Mouse (Mus musculus) forebrain, embryonic 14.5 days (tissue): ENCODE results near the gene Krt27. TPM values are rescaled to one million over a fixed set of nuclear protein-coding genes. Genes with fewer than 3 reads are reported as not detected.

ENCODE experiments used
- ATAC-seq: fragments of 200-750 bp; cut with Nextera tagmentation; 2 replicates; pipeline ENCODE4 v1.8.0; 2017; ENCODE audit warnings: mild to moderate bottlenecking, moderate library complexity
- DNase-seq: peaks from one replicate; pipeline ENCODE4 v3.0.0-alpha.2; 2015; ENCODE audit warnings: low spot score
- H3K27ac ChIP-seq: fragments of 300-500 bp; sonication (generic); 2 replicates; pipeline ENCODE4 v1.5.1; 2014; ENCODE audit warnings: low read depth, mild to moderate bottlenecking, control low read depth, low read length, moderate library complexity
- H3K27me3 ChIP-seq: fragments of 300-500 bp; sonication (generic); replicated peaks from 2 replicates; pipeline ENCODE4 v1.6.1; 2014; ENCODE audit warnings: low read length, control low read depth, mixed read lengths; ENCODE audit not compliant: control insufficient read depth, insufficient read depth
- H3K36me3 ChIP-seq: fragments of 300-500 bp; sonication (generic); 2 replicates; pipeline ENCODE4 v1.6.1; 2014; ENCODE audit warnings: low read length, control low read depth; ENCODE audit not compliant: control insufficient read depth, insufficient read depth
- H3K4me1 ChIP-seq: fragments of 300-500 bp; sonication (generic); 2 replicates; pipeline ENCODE4 v1.6.1; 2014; ENCODE audit warnings: antibody characterized with exemption, low read length, control low read depth; ENCODE audit not compliant: control insufficient read depth, insufficient read depth
- H3K4me2 ChIP-seq: fragments of 300-500 bp; sonication (generic); 2 replicates; pipeline ENCODE4 v1.6.1; 2014; ENCODE audit warnings: mild to moderate bottlenecking, control low read depth, low read length
- H3K4me3 ChIP-seq: fragments of 300-500 bp; sonication (generic); 2 replicates; pipeline ENCODE4 v1.5.1; 2014; ENCODE audit warnings: low read depth, low read length, control low read depth
- H3K9ac ChIP-seq: fragments of 300-500 bp; sonication (generic); 2 replicates; pipeline ENCODE4 v1.6.1; 2014; ENCODE audit warnings: mild to moderate bottlenecking, low read length, control low read depth, moderate library complexity
- H3K9me3 ChIP-seq: fragments of 300-500 bp; sonication (generic); replicated peaks from 2 replicates; pipeline ENCODE4 v1.6.1; 2016; ENCODE audit warnings: low read length, control low read depth, mixed read lengths; ENCODE audit not compliant: control insufficient read depth
- WGBS: fragments of 180-500 bp; shearing (Covaris S2); extraction: QIAGEN DNeasy Blood & Tissue Kit; methylation state at CpG from one replicate; pipeline ENCODE4 v1.1.7; 2014; 5-methylcytosine and 5-hydroxymethylcytosine counted together
- polyA plus RNA-seq: library from polyadenylated mRNA; unstranded; fragments of >200 nt; fragmentation: Nextera tagmentation; extraction: Ambion mirVana; gene quantifications from 2 replicates; pipeline ENCODE4 v1.2.1, GENCODE M21; 2014

Gene Krt27
- polyA plus RNA-seq = not detected in 2 replicates

GRCm38 (mm10) chr11:99351004-99351403 is at the start of gene Krt27:
Krt27 (minus strand) TSS chr11:99351104.
- Histone ChIP-seq H3K4me2 (no peak within 1 kb of the TSS), H3K9me3 (no peaks in the 10 kb centered on the region), H3K36me3 (no peaks in the 10 kb centered on the region), H3K27me3 (no peaks in the 10 kb centered on the region), H3K4me1 (no peaks in the 10 kb centered on the region), H3K27ac (no peak within 1 kb of the TSS), H3K4me3 (no peak within 1 kb of the TSS), H3K9ac (no peak within 1 kb of the TSS)
- WGBS = 82% methylated on average over 12 of the region's 12 CpGs
- ATAC-seq = no peak
- no peak for DNase-seq

GRCm38 (mm10) chr11:99399956-99400549 is 49.1 kb upstream of the Krt27 start:
- Histone ChIP-seq H3K4me3 (no peak overlapping the region), H3K27me3 (no peaks in the 10 kb centered on the region), H3K4me2 (no peak overlapping the region), H3K27ac (no peak overlapping the region), H3K9ac (no peak overlapping the region), H3K9me3 (no peaks in the 10 kb centered on the region), H3K36me3 (no peaks in the 10 kb centered on the region), H3K4me1 (no peaks in the 10 kb centered on the region)
- ATAC-seq (no peak), DNase-seq (no peak)
- WGBS = 87% methylated on average over 13 of the region's 13 CpGs

- no peaks in the 10 kb centered on the region for H3K27me3 ChIP-seq
- H3K4me1 ChIP-seq = no peaks in the 10 kb centered on the region
- 56% methylated on average over 8 of the region's 8 CpGs for WGBS
- no peaks in the 10 kb centered on the region for H3K36me3 ChIP-seq
- no peak overlapping the region for H3K4me2 ChIP-seq
- H3K27ac ChIP-seq = no peak overlapping the region
- H3K4me3 ChIP-seq = no peak overlapping the region
- H3K9ac ChIP-seq = no peak overlapping the region
- H3K9me3 ChIP-seq = no peaks in the 10 kb centered on the region
- ATAC-seq = no peak
- no peak for DNase-seq
Measured at GRCm38 (mm10) chr11:99398832-99399231, 47.9 kb upstream of the Krt27 start.

GRCm38 (mm10) chr11:99398084-99398483 is 47.2 kb upstream of the Krt27 start:
- no peak overlapping the region for H3K4me2 ChIP-seq
- H3K27me3 ChIP-seq = no peaks in the 10 kb centered on the region
- no peaks in the 10 kb centered on the region for H3K9me3 ChIP-seq
- no peak overlapping the region for H3K27ac ChIP-seq
- H3K36me3 ChIP-seq = no peaks in the 10 kb centered on the region
- no peak overlapping the region for H3K9ac ChIP-seq
- H3K4me3 ChIP-seq = no peak overlapping the region
- WGBS = 85% methylated on average over 3 of the region's 3 CpGs
- ATAC-seq (no peak), DNase-seq (no peak)
- no peaks in the 10 kb centered on the region for H3K4me1 ChIP-seq

- ATAC-seq (no peak), DNase-seq (no peak)
- no peak overlapping the region for H3K9ac ChIP-seq
- H3K36me3 ChIP-seq = no peaks in the 10 kb centered on the region
- H3K27ac ChIP-seq = no peak overlapping the region
- H3K4me2 ChIP-seq = no peak overlapping the region
- no peak overlapping the region for H3K4me3 ChIP-seq
- no peaks in the 10 kb centered on the region for H3K27me3 ChIP-seq
- no peaks in the 10 kb centered on the region for H3K9me3 ChIP-seq
- H3K4me1 ChIP-seq = no peaks in the 10 kb centered on the region
- 34% methylated on average over 2 of the region's 2 CpGs for WGBS
Measured at GRCm38 (mm10) chr11:99396661-99397060, 45.8 kb upstream of the Krt27 start.

GRCm38 (mm10) chr11:99396034-99396433 is 45.1 kb upstream of the Krt27 start:
- peak; percentile 16 for DNase-seq
- H3K27ac ChIP-seq = no peak overlapping the region
- no peak overlapping the region for H3K9ac ChIP-seq

GRCm38 (mm10) chr11:99392492-99392891 is 41.6 kb upstream of the Krt27 start:
- Histone ChIP-seq H3K9ac (no peak overlapping the region), H3K36me3 (no peaks in the 10 kb centered on the region), H3K4me2 (no peak overlapping the region), H3K4me1 (no peaks in the 10 kb centered on the region), H3K27me3 (no peaks in the 10 kb centered on the region), H3K27ac (no peak overlapping the region), H3K9me3 (no peaks in the 10 kb centered on the region), H3K4me3 (no peak overlapping the region)
- DNase-seq (peak; percentile 13), ATAC-seq (no peak)
- WGBS = 86% methylated on average over 10 of the region's 10 CpGs

More at GRCm38 (mm10) chr11:99396034-99396433, 45.1 kb upstream of the Krt27 start:
- ATAC-seq = no peak
- Histone ChIP-seq H3K4me1 (no peaks in the 10 kb centered on the region), H3K36me3 (no peaks in the 10 kb centered on the region), H3K9me3 (no peaks in the 10 kb centered on the region), H3K4me2 (no peak overlapping the region), H3K4me3 (no peak overlapping the region), H3K27me3 (no peaks in the 10 kb centered on the region)
- 4% methylated on average over 3 of the region's 3 CpGs for WGBS

GRCm38 (mm10) chr11:99391375-99391774 is 40.5 kb upstream of the Krt27 start:
- H3K9ac ChIP-seq = no peak overlapping the region
- WGBS = 82% methylated on average over 6 of the region's 6 CpGs
- H3K9me3 ChIP-seq = no peaks in the 10 kb centered on the region
- DNase-seq (no peak), ATAC-seq (no peak)
- no peaks in the 10 kb centered on the region for H3K27me3 ChIP-seq
- no peak overlapping the region for H3K4me2 ChIP-seq
- H3K36me3 ChIP-seq = no peaks in the 10 kb centered on the region
- H3K4me3 ChIP-seq = no peak overlapping the region
- H3K27ac ChIP-seq = no peak overlapping the region
- H3K4me1 ChIP-seq = peaks cover 5% of the 10 kb centered on the region; the same call in 1 of the 2 replicates

- no peak overlapping the region for H3K9ac ChIP-seq
- no peaks in the 10 kb centered on the region for H3K36me3 ChIP-seq
- H3K27ac ChIP-seq = no peak overlapping the region
- H3K4me3 ChIP-seq = no peak overlapping the region
- DNase-seq (no peak), ATAC-seq (no peak)
- H3K4me1 ChIP-seq = peaks cover 5% of the 10 kb centered on the region; the same call in 1 of the 2 replicates
- no peaks in the 10 kb centered on the region for H3K9me3 ChIP-seq
- H3K27me3 ChIP-seq = no peaks in the 10 kb centered on the region
- WGBS = 81% methylated on average over 7 of the region's 7 CpGs
- no peak overlapping the region for H3K4me2 ChIP-seq
Measured at GRCm38 (mm10) chr11:99390866-99391265, 40.0 kb upstream of the Krt27 start.
